Mouse (Mus musculus) midbrain, postnatal 0 days (tissue): Measurements from ENCODE around the gene Cep55. TPM values are rescaled to one million over a fixed set of nuclear protein-coding genes. Genes with fewer than 3 reads are reported as not detected.

Experiments used
- ATAC-seq: fragments of 200-750 bp; cut with Nextera tagmentation; 2 replicates; pipeline ENCODE4 v1.8.0; 2017; ENCODE audit warnings: moderate number of reproducible peaks, mild to moderate bottlenecking, moderate TSS enrichment, moderate library complexity; ENCODE audit not compliant: low FRiP score
- DNase-seq: peaks from one replicate; pipeline ENCODE4 v3.0.0-alpha.2; 2015; ENCODE audit warnings: low spot score
- H3K27ac ChIP-seq: fragments of 300-500 bp; sonication (generic); 2 replicates; pipeline ENCODE4 v1.5.1; 2014; ENCODE audit warnings: low read depth, mild to moderate bottlenecking, low read length, mixed read lengths
- H3K27me3 ChIP-seq: fragments of 300-500 bp; sonication (generic); 2 replicates; pipeline ENCODE4 v1.6.1; 2014; ENCODE audit warnings: low read length, control low read depth, mixed read lengths; ENCODE audit not compliant: insufficient read depth
- H3K36me3 ChIP-seq: fragments of 300-500 bp; sonication (generic); 2 replicates; pipeline ENCODE4 v1.6.1; 2014; ENCODE audit warnings: low read length, control low read depth, mixed read lengths; ENCODE audit not compliant: insufficient read depth
- H3K4me1 ChIP-seq: fragments of 300-500 bp; sonication (generic); 2 replicates; pipeline ENCODE4 v1.6.1; 2014; ENCODE audit warnings: mild to moderate bottlenecking, control low read depth, antibody characterized with exemption, low read length, mixed read lengths; ENCODE audit not compliant: insufficient read depth
- H3K4me2 ChIP-seq: fragments of 300-500 bp; sonication (generic); 2 replicates; pipeline ENCODE4 v1.6.1; 2014; ENCODE audit warnings: low read depth, mild to moderate bottlenecking, low read length, mixed read lengths; ENCODE audit not compliant: poor library complexity, severe bottlenecking
- H3K4me3 ChIP-seq: fragments of 300-500 bp; sonication (generic); 2 replicates; pipeline ENCODE4 v1.5.1; 2014; ENCODE audit warnings: low read depth, mild to moderate bottlenecking, low read length, moderate library complexity
- H3K9ac ChIP-seq: fragments of 300-500 bp; sonication (generic); replicated peaks from 2 replicates; pipeline ENCODE4 v1.6.1; 2014; ENCODE audit warnings: mild to moderate bottlenecking, low read length, moderate library complexity, mixed read lengths; ENCODE audit not compliant: poor library complexity, severe bottlenecking
- H3K9me3 ChIP-seq: fragments of 300-500 bp; sonication (generic); 2 replicates; pipeline ENCODE4 v1.6.1; 2016; ENCODE audit warnings: low read length, control low read depth
- CTCF ChIP-seq: IDR thresholded peaks from 2 replicates; pipeline ENCODE4 v1.5.1; 2016; ENCODE audit warnings: antibody characterized with exemption, mild to moderate bottlenecking
- WGBS: fragments of 180-500 bp; shearing (Covaris S2); extraction: QIAGEN DNeasy Blood & Tissue Kit; methylation state at CpG from one replicate; pipeline ENCODE4 v1.1.7; 2014; 5-methylcytosine and 5-hydroxymethylcytosine counted together
- polyA plus RNA-seq: library from polyadenylated mRNA; unstranded; fragments of >200 nt; fragmentation: Nextera tagmentation; extraction: Ambion mirVana; gene quantifications from 2 replicates; pipeline ENCODE4 v1.2.1, GENCODE M21; 2015
- total RNA-seq: library from RNA; depleted of rRNA; stranded (reverse); fragments of >200 nt; gene quantifications from 2 replicates; pipeline ENCODE4 v1.2.3, GENCODE M21; 2014

Cep55 gene
- total and polyA plus RNA-seq, 2 experiments from 2014 or later = 0.88 to 1.3 TPM

GRCm38 (mm10) chr19:38029871-38030270 lies 24.9 kb upstream of the Cep55 start:
- 36% methylated on average over 3 of the region's 3 CpGs for WGBS
- no peak overlapping the region for H3K9ac ChIP-seq
- H3K27ac ChIP-seq = no peak overlapping the region
- H3K4me2 ChIP-seq = no peak overlapping the region
- no peaks in the 10 kb centered on the region for H3K36me3 ChIP-seq
- DNase-seq (no peak), ATAC-seq (no peak)
- no peak for TF ChIP-seq CTCF
- 0 out of 2 replicates have a peak, but pooled peaks cover 4% of the 10 kb centered on the region for H3K4me1 ChIP-seq
- H3K4me3 ChIP-seq = no peak overlapping the region
- no peaks in the 10 kb centered on the region for H3K27me3 ChIP-seq
- no peaks in the 10 kb centered on the region for H3K9me3 ChIP-seq

- H3K36me3 ChIP-seq = no peaks in the 10 kb centered on the region
- WGBS = 6% methylated on average over 11 of the region's 23 CpGs
- H3K9ac ChIP-seq = no peak overlapping the region
- no peak overlapping the region for H3K4me3 ChIP-seq
- DNase-seq = peak; percentile 6
- no peaks in the 10 kb centered on the region for H3K27me3 ChIP-seq
- H3K4me2 ChIP-seq = peak overlapping the region; percentile 32
- no peak for TF ChIP-seq CTCF
- H3K9me3 ChIP-seq = no peaks in the 10 kb centered on the region
- 0 out of 2 replicates have a peak, but pooled peaks cover 4% of the 10 kb centered on the region for H3K4me1 ChIP-seq
- no peak overlapping the region for H3K27ac ChIP-seq
- ATAC-seq = no peak
Observed at GRCm38 (mm10) chr19:38030673-38031137, 24.1 kb upstream of the Cep55 start.

DNA sequence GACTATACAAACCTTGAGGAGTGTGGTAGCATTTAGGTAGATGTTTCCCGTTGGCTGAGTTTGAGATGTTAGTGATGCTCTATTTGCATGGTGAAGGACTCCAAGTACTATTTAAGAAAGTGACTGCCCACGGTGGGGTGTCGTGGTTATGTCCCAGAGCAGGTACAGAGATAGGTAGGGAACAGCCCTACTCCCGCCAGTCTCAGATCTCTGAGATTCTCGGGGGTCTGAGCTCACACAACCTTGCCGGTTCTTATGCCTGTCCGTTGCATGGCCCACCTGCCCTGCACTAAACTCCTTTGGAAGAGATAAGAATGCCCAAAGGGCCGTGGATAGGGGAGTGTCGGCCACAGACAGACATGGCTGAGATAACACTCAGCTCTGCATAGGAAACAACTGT lies 23.7 kb upstream of the Cep55 start:
- 72% methylated on average over 9 of the region's 9 CpGs for WGBS
- H3K4me1 ChIP-seq = 0 out of 2 replicates have a peak, but pooled peaks cover 4% of the 10 kb centered on the region
- DNase-seq (no peak), ATAC-seq (no peak)
- no peaks in the 10 kb centered on the region for H3K9me3 ChIP-seq
- no peaks in the 10 kb centered on the region for H3K27me3 ChIP-seq
- H3K27ac ChIP-seq = no peak overlapping the region
- H3K9ac ChIP-seq = no peak overlapping the region
- H3K36me3 ChIP-seq = no peaks in the 10 kb centered on the region
- H3K4me2 ChIP-seq = peak overlapping the region; percentile 32
- no peak overlapping the region for H3K4me3 ChIP-seq
- no peak for TF ChIP-seq CTCF

- ATAC-seq (no peak), DNase-seq (no peak)
- Histone ChIP-seq H3K4me1 (0 out of 2 replicates have a peak, but pooled peaks cover 4% of the 10 kb centered on the region), H3K27me3 (no peaks in the 10 kb centered on the region), H3K36me3 (no peaks in the 10 kb centered on the region), H3K27ac (no peak overlapping the region), H3K4me3 (no peak overlapping the region), H3K9me3 (no peaks in the 10 kb centered on the region), H3K9ac (no peak overlapping the region), H3K4me2 (no peak overlapping the region)
- no peak for TF ChIP-seq CTCF
- WGBS = 84% methylated on average over 15 of the region's 15 CpGs
Observed at GRCm38 (mm10) chr19:38032993-38033734, 21.6 kb upstream of the Cep55 start.

DNA sequence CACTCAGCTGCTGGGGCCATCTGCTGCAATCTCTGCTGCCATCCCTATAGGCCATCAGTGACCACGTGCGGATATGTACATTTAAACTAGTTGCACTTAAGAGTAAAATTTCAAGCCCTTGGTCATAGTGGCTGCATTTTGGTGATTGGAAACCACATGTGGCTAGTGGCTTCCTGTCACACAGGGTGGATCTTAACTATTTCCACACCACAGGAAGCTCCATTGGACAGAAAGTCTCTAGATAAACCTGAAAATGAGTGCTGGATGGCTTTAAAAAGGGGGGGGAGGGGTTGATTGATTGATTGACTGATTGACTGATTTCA lies 21.1 kb upstream of the Cep55 start:
- no peak overlapping the region for H3K9ac ChIP-seq
- no peak for ATAC-seq
- no peaks in the 10 kb centered on the region for H3K27me3 ChIP-seq
- H3K9me3 ChIP-seq = no peaks in the 10 kb centered on the region
- H3K4me3 ChIP-seq = no peak overlapping the region
- no peak overlapping the region for H3K4me2 ChIP-seq
- no peak for DNase-seq
- TF ChIP-seq CTCF = no peak
- no peak overlapping the region for H3K27ac ChIP-seq
- no peaks in the 10 kb centered on the region for H3K36me3 ChIP-seq
- 92% methylated on average over 2 of the region's 2 CpGs for WGBS
- H3K4me1 ChIP-seq = 0 out of 2 replicates have a peak, but pooled peaks cover 4% of the 10 kb centered on the region

DNA sequence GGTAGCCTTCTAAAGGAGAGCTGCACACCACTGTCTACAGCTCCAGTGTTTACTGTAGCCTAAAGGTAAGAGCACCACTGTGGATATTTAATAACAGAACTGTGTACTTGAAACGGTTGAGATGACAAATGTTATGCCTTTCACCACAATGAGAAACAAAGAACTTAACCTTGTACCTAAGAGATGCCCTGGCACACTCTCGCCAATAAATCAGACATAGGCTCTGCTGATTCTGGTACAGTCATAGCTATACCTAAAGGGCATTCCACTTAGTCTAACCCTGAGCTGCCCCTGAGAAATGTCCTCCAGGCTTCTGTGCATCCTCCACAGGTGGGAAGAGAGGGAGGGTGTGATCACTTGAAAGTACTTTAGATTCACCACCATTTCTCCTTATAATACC lies 20.1 kb upstream of the Cep55 start:
- Histone ChIP-seq H3K9ac (no peak overlapping the region), H3K27ac (no peak overlapping the region), H3K4me2 (no peak overlapping the region), H3K27me3 (no peaks in the 10 kb centered on the region), H3K36me3 (no peaks in the 10 kb centered on the region), H3K4me3 (no peak overlapping the region), H3K4me1 (0 out of 2 replicates have a peak, but pooled peaks cover 4% of the 10 kb centered on the region), H3K9me3 (no peaks in the 10 kb centered on the region)
- WGBS = 81% methylated on average over 2 of the region's 2 CpGs
- ATAC-seq = no peak
- no peak for TF ChIP-seq CTCF
- no peak for DNase-seq
